Mouse (Mus musculus) embryonic facial prominence, embryonic 11.5 days (tissue): ENCODE measurements around the gene Stx16. TPM values are rescaled to one million over a fixed set of nuclear protein-coding genes. Genes with fewer than 3 reads are reported as not detected.

Experiments used
- ATAC-seq: fragments of 200-750 bp; cut with Nextera tagmentation; replicated peaks from 2 replicates; pipeline ENCODE4 v1.8.0; 2017; ENCODE audit warnings: low read depth; ENCODE audit not compliant: insufficient number of reproducible peaks, low FRiP score, low TSS enrichment
- DNase-seq: peaks from one replicate; pipeline ENCODE4 v3.0.0-alpha.2; 2015; ENCODE audit warnings: low spot score
- H3K27ac ChIP-seq: fragments of 300-500 bp; sonication (generic); replicated peaks from 2 replicates; pipeline ENCODE4 v1.5.1; 2014; ENCODE audit warnings: mild to moderate bottlenecking, low read depth, low read length, control low read depth
- H3K27me3 ChIP-seq: fragments of 300-500 bp; sonication (generic); 2 replicates; pipeline ENCODE4 v1.6.1; 2014; ENCODE audit warnings: mild to moderate bottlenecking, low read length, moderate library complexity, mixed read lengths; ENCODE audit not compliant: control insufficient read depth, insufficient read depth
- H3K36me3 ChIP-seq: fragments of 300-500 bp; sonication (generic); replicated peaks from 2 replicates; pipeline ENCODE4 v1.6.1; 2014; ENCODE audit warnings: low read depth, mild to moderate bottlenecking, low read length, moderate library complexity, mixed read lengths; ENCODE audit not compliant: control insufficient read depth, insufficient read depth
- H3K4me1 ChIP-seq: fragments of 300-500 bp; sonication (generic); 2 replicates; pipeline ENCODE4 v1.6.1; 2014; ENCODE audit warnings: low read length, mixed read lengths; ENCODE audit not compliant: control insufficient read depth, insufficient read depth
- H3K4me2 ChIP-seq: fragments of 300-500 bp; sonication (generic); 2 replicates; pipeline ENCODE4 v1.6.1; 2014; ENCODE audit warnings: low read depth, mild to moderate bottlenecking, control low read depth, low read length, moderate library complexity
- H3K4me3 ChIP-seq: fragments of 300-500 bp; sonication (generic); 2 replicates; pipeline ENCODE4 v1.5.1; 2014; ENCODE audit warnings: low read depth, low read length, control low read depth
- H3K9ac ChIP-seq: fragments of 300-500 bp; sonication (generic); replicated peaks from 2 replicates; pipeline ENCODE4 v1.6.1; 2014; ENCODE audit warnings: mild to moderate bottlenecking, control low read depth, low read length
- H3K9me3 ChIP-seq: fragments of 300-500 bp; sonication (generic); replicated peaks from 2 replicates; pipeline ENCODE4 v1.6.1; 2016; ENCODE audit warnings: mild to moderate bottlenecking, low read length, inconsistent platforms, mixed read lengths; ENCODE audit not compliant: control insufficient read depth
- WGBS: fragments of 180-500 bp; shearing (Covaris S2); extraction: QIAGEN DNeasy Blood & Tissue Kit; methylation state at CpG from one replicate; pipeline ENCODE4 v1.1.7; 2014; 5-methylcytosine and 5-hydroxymethylcytosine counted together
- polyA plus RNA-seq: library from polyadenylated mRNA; unstranded; fragments of >200 nt; fragmentation: Nextera tagmentation; extraction: Ambion mirVana; gene quantifications from 2 replicates; pipeline ENCODE4 v1.2.1, GENCODE M21; 2014

Gene Stx16
- polyA plus RNA-seq, 1 experiment from 2014 or later: 6.7 TPM

GRCm38 (mm10) chr2:174077776-174078338, 1.7 kb downstream of the Stx16 start:
- Histone ChIP-seq H3K9ac (no peak overlapping the region; the same call in 1 of the 2 replicates), H3K4me1 (peaks cover 5% of the 10 kb centered on the region), H3K36me3 (no peaks in the 10 kb centered on the region), H3K27me3 (no peaks in the 10 kb centered on the region), H3K4me2 (peak overlapping the region; percentile 73), H3K9me3 (no peaks in the 10 kb centered on the region), H3K27ac (no peak overlapping the region), H3K4me3 (peak overlapping the region; percentile 81)
- WGBS: 9% methylated on average over 11 of the region's 11 CpGs
- ATAC-seq (no peak), DNase-seq (peak; percentile 27)

- no peak overlapping the region for H3K4me3 ChIP-seq
- H3K9ac ChIP-seq: no peak overlapping the region
- DNase-seq (no peak), ATAC-seq (no peak)
- no peaks in the 10 kb centered on the region for H3K9me3 ChIP-seq
- no peaks in the 10 kb centered on the region for H3K27me3 ChIP-seq
- WGBS: 87% methylated on average over 5 of the region's 5 CpGs
- H3K4me1 ChIP-seq: no peaks in the 10 kb centered on the region
- no peaks in the 10 kb centered on the region for H3K36me3 ChIP-seq
- no peak overlapping the region for H3K27ac ChIP-seq
- H3K4me2 ChIP-seq: no peak overlapping the region
Observed at GRCm38 (mm10) chr2:174081833-174082232, 5.7 kb downstream of the Stx16 start.

- no peaks in the 10 kb centered on the region for H3K9me3 ChIP-seq
- no peak for DNase-seq
- no peaks in the 10 kb centered on the region for H3K36me3 ChIP-seq
- no peak overlapping the region for H3K27ac ChIP-seq
- H3K27me3 ChIP-seq: no peaks in the 10 kb centered on the region
- H3K4me3 ChIP-seq: no peak overlapping the region
- no peak for ATAC-seq
- no peak overlapping the region for H3K9ac ChIP-seq
- H3K4me2 ChIP-seq: no peak overlapping the region
- H3K4me1 ChIP-seq: no peaks in the 10 kb centered on the region
- 76% methylated on average over 3 of the region's 3 CpGs for WGBS
Observed at GRCm38 (mm10) chr2:174082380-174082918, 6.3 kb downstream of the Stx16 start.

GRCm38 (mm10) chr2:174095086-174095485, 19.0 kb downstream of the Stx16 start:
- ATAC-seq (no peak), DNase-seq (no peak)
- Histone ChIP-seq H3K9ac (no peak overlapping the region), H3K4me1 (no peaks in the 10 kb centered on the region), H3K27ac (no peak overlapping the region), H3K9me3 (no peaks in the 10 kb centered on the region), H3K4me2 (no peak overlapping the region), H3K27me3 (no peaks in the 10 kb centered on the region), H3K4me3 (no peak overlapping the region), H3K36me3 (0 out of 2 replicates have a peak, but pooled peaks cover 2% of the 10 kb centered on the region)
- WGBS: 88% methylated on average over 3 of the region's 3 CpGs

- no peaks in the 10 kb centered on the region for H3K27me3 ChIP-seq
- ATAC-seq (no peak), DNase-seq (peak; percentile 33)
- no peaks in the 10 kb centered on the region for H3K9me3 ChIP-seq
- H3K36me3 ChIP-seq: no peaks in the 10 kb centered on the region
- no peak overlapping the region for H3K4me2 ChIP-seq
- WGBS: 48% methylated on average over 7 of the region's 7 CpGs
- no peak overlapping the region for H3K4me3 ChIP-seq
- no peak overlapping the region for H3K27ac ChIP-seq
- no peak overlapping the region for H3K9ac ChIP-seq
- no peaks in the 10 kb centered on the region for H3K4me1 ChIP-seq
Observed at GRCm38 (mm10) chr2:174102399-174102798, 26.3 kb downstream of the Stx16 start.

DNA sequence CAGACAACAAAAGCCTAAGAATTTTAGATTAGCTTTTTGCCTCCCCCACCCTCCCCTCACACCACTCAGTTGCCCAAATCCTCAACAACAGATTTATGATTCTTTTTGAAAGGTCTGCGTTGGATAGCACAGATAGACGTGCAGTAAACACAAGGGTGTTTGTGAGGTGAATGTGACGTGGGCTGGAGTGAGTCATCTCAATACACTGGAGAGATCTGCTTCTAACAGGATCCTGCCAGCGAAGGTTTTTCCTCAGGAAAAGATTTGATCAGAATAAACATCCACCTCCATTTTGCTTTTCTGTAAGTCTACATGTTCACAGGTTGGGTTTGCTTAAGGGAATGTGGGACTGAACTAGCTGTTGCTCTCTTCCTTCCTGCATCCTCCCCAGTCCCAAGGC, 27.4 kb downstream of the Stx16 start:
- no peaks in the 10 kb centered on the region for H3K4me1 ChIP-seq
- H3K4me3 ChIP-seq: no peak overlapping the region
- H3K27ac ChIP-seq: no peak overlapping the region
- H3K4me2 ChIP-seq: no peak overlapping the region
- no peak overlapping the region for H3K9ac ChIP-seq
- no peaks in the 10 kb centered on the region for H3K9me3 ChIP-seq
- no peaks in the 10 kb centered on the region for H3K36me3 ChIP-seq
- WGBS: 89% methylated on average over 4 of the region's 4 CpGs
- no peaks in the 10 kb centered on the region for H3K27me3 ChIP-seq
- no peak for DNase-seq
- no peak for ATAC-seq

DNA sequence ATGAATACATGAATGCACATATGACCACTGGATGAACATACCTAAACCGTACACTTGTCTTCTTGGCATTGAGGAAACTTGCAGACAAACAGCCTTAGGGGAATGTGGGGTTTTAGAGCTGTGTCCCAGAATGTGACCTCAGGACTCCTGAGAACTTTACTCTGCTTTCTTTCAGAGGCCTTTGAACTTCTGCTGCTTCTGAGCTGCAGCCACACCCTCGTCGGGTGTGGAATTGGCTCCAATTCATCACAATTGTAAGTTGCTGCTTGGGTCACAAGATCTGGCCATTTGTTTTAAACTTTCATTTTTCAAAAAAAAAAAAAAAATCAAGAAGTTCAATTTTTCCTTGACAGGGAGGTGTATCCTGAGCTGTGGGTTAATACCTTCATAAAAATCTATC, 31.3 kb downstream of the Stx16 start:
- Histone ChIP-seq H3K9me3 (no peaks in the 10 kb centered on the region), H3K4me3 (no peak overlapping the region), H3K4me1 (peaks cover 8% of the 10 kb centered on the region), H3K4me2 (no peak overlapping the region), H3K9ac (no peak overlapping the region), H3K27me3 (no peaks in the 10 kb centered on the region), H3K36me3 (no peaks in the 10 kb centered on the region), H3K27ac (no peak overlapping the region)
- WGBS: 77% methylated on average over 3 of the region's 3 CpGs
- ATAC-seq (no peak), DNase-seq (no peak)

- peak within 1 kb of the TSS; percentile 93 for H3K9ac ChIP-seq
- H3K4me2 ChIP-seq: peak within 1 kb of the TSS; percentile 96
- peak within 1 kb of the TSS; percentile 41 for H3K27ac ChIP-seq
- no peaks in the 10 kb centered on the region for H3K27me3 ChIP-seq
- H3K4me1 ChIP-seq: peaks cover 8% of the 10 kb centered on the region
- 2% methylated on average over 50 of the region's 90 CpGs for WGBS
- no peaks in the 10 kb centered on the region for H3K36me3 ChIP-seq
- DNase-seq (peak; percentile 68), ATAC-seq (peak; percentile 87)
- H3K9me3 ChIP-seq: no peaks in the 10 kb centered on the region
- peak within 1 kb of the TSS; percentile 59 for H3K4me3 ChIP-seq
Observed at GRCm38 (mm10) chr2:174109991-174110782, 34.1 kb downstream of the Stx16 start, which contains the start of gene Npepl1. Gene Npepl1, plus strand, starts transcription at chr2:174110349.
